ENCODE assay signal across 29 mouse cellular contexts in the genomic region with DNA sequence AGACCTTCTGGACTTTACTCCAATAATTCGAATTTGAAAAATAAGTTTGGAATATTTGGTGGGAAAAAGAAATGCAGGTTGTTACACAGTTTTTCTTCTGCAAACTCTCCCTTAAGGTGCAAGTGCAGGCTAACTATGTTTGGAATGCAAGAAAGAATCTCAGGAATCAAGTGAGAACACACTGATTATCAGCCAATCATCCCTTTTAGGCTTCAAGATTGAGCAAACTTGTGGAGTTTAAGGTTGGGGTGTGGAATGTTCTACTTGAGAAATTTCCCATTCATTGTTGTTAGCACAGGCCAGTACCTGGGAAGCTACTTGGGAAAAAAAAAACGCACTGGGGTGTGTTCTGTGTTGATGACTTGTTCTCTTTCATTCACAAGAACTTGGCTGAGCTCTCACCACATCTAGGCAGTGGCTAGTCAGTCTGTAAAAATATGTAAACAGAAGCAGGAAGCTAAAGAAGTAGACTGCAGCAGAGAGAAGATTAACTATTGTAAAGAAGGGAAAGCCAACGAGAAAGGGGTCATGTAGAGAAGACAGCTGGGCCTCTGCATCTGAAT. TPM values are rescaled to one million over a fixed set of nuclear protein-coding genes. Genes with fewer than 3 reads are reported as not detected.
A peak's percentile ranks its signal among the peaks of the same experiment; 100 is the strongest.
DNase-seq lines count a peak whose midpoint lies in the region; ATAC-seq and TF ChIP-seq lines count a peak whose summit lies in the region.
"Had no signal": no experiment of that assay in that cellular context is flagged by ENCODE, and none has a peak within 500 bp of the region (broad histone marks: within the 10 kb centered on the region; RNA-seq: fewer than 3 reads in every experiment).

No protein-coding gene starts in this region.

- H3K36me3 ChIP-seq in stomach, embryonic 16.5 days (ENCODE audit: control insufficient read depth, insufficient read depth, low read length) = no peaks in the 10 kb centered on the region
- H3K36me3 ChIP-seq in stomach, postnatal 0 days (ENCODE audit: control insufficient read depth, insufficient read depth, low read length) = no peaks in the 10 kb centered on the region
- no peaks in the 10 kb centered on the region for H3K36me3 ChIP-seq in midbrain, embryonic 11.5 days (ENCODE audit: control insufficient read depth, insufficient read depth, low read length)
- H3K36me3 ChIP-seq: forebrain, embryonic 10.5 days; heart, embryonic 10.5 days; hindbrain, embryonic 15.5 days; limb, embryonic 10.5 days; liver, embryonic 15.5 days had no signal

- no peak overlapping the region for H3K4me2 ChIP-seq in stomach, embryonic 16.5 days (ENCODE audit: low read depth, low read length)
- H3K4me2 ChIP-seq in stomach, postnatal 0 days (replicated peaks; ENCODE audit: low read depth) = no peak overlapping the region
- no peak overlapping the region for H3K4me2 ChIP-seq in midbrain, embryonic 11.5 days
- H3K4me2 ChIP-seq: hindbrain, embryonic 15.5 days; liver, embryonic 15.5 days had no signal

- no peak for TF ChIP-seq EP300 in stomach, postnatal 0 days (optimal IDR thresholded peaks at IDR 0.05)

- no peak for DNase-seq in frontal cortex, adult 2 months (ENCODE audit: extremely low spot score in 1 of 2, low spot score in 1 of 2)
- DNase-seq in stomach, postnatal 0 days (ENCODE audit: low spot score) = no peak
- DNase-seq in lung, postnatal 10 days = peak; percentile 18
- DNase-seq in midbrain, embryonic 11.5 days (ENCODE audit: low spot score, missing footprints) = no peak
- DNase-seq in spleen, adult 18-20 months = no peak
- DNase-seq: adrenal gland, postnatal 14 days; cerebellum, adult 8-10 months; cerebellum, postnatal 36 days; gastrocnemius, postnatal 25 days; kidney, adult 8-10 months; kidney, postnatal 25 days; liver; midbrain, embryonic 14.5 days; retina, postnatal 1 day; right cerebral cortex, postnatal 25 days; thymus, postnatal 36 days had no signal

- no peaks in the 10 kb centered on the region for H3K9me3 ChIP-seq in stomach, embryonic 16.5 days (replicated peaks; ENCODE audit: control insufficient read depth, low read length)
- H3K9me3 ChIP-seq in stomach, postnatal 0 days (ENCODE audit: control insufficient read depth, low read length) = no peaks in the 10 kb centered on the region
- H3K9me3 ChIP-seq in midbrain, embryonic 11.5 days (ENCODE audit: control insufficient read depth, low read length) = no peaks in the 10 kb centered on the region
- H3K9me3 ChIP-seq: forebrain, embryonic 10.5 days; heart, embryonic 10.5 days; hindbrain, embryonic 15.5 days; limb, embryonic 10.5 days; liver, embryonic 15.5 days had no signal

- WGBS in stomach, embryonic 16.5 days = 21% methylated on average over 3 of the region's 3 CpGs
- WGBS in stomach, postnatal 0 days = 20% methylated on average over 3 of the region's 3 CpGs
- 46% methylated on average over 3 of the region's 3 CpGs for WGBS in midbrain, embryonic 11.5 days

- H3K9ac ChIP-seq in stomach, embryonic 16.5 days (ENCODE audit: low read length) = no peak overlapping the region
- H3K9ac ChIP-seq in stomach, postnatal 0 days (ENCODE audit: low read length) = no peak overlapping the region
- no peak overlapping the region for H3K9ac ChIP-seq in midbrain, embryonic 11.5 days (ENCODE audit: low read length)
- H3K9ac ChIP-seq: hindbrain, embryonic 15.5 days; liver, embryonic 15.5 days had no signal

- peak overlapping the region; percentile 19; the same call in 1 of the 2 replicates for H3K27ac ChIP-seq in stomach, embryonic 16.5 days (ENCODE audit: low read length)
- H3K27ac ChIP-seq in stomach, postnatal 0 days (replicated peaks) = no peak overlapping the region
- no peak overlapping the region for H3K27ac ChIP-seq in midbrain, embryonic 11.5 days (ENCODE audit: low read depth, low read length)
- H3K27ac ChIP-seq: forebrain, embryonic 10.5 days; heart, embryonic 10.5 days; hindbrain, embryonic 15.5 days; layer of hippocampus, adult 2 months; limb, embryonic 10.5 days; liver, embryonic 15.5 days had no signal

- H3K27me3 ChIP-seq in stomach, embryonic 16.5 days (ENCODE audit: control insufficient read depth, insufficient read depth, low read length) = no peaks in the 10 kb centered on the region
- H3K27me3 ChIP-seq in stomach, postnatal 0 days (ENCODE audit: control insufficient read depth, insufficient read depth, low read length) = no peaks in the 10 kb centered on the region
- no peaks in the 10 kb centered on the region for H3K27me3 ChIP-seq in midbrain, embryonic 11.5 days (ENCODE audit: control insufficient read depth, insufficient read depth, low read length)
- H3K27me3 ChIP-seq: hindbrain, embryonic 15.5 days; liver, embryonic 15.5 days had no signal

- peak; percentile 56 for ATAC-seq in frontal cortex, adult (ENCODE audit: low TSS enrichment)
- ATAC-seq in stomach, embryonic 16.5 days (ENCODE audit: insufficient read depth, low FRiP score) = no peak
- no peak for ATAC-seq in stomach, postnatal 0 days (ENCODE audit: low FRiP score, low TSS enrichment)
- ATAC-seq in midbrain, embryonic 11.5 days (ENCODE audit: low FRiP score) = no peak
- ATAC-seq: CD4-positive, CD25-positive, alpha-beta regulatory T cell, adult 4 months; forebrain, embryonic 16.5 days had no signal

- peaks cover 10% of the 10 kb centered on the region for H3K4me1 ChIP-seq in stomach, embryonic 16.5 days (ENCODE audit: control insufficient read depth, insufficient read depth, low read length)
- no peaks in the 10 kb centered on the region for H3K4me1 ChIP-seq in stomach, postnatal 0 days (replicated peaks; ENCODE audit: control insufficient read depth, insufficient read depth)
- no peaks in the 10 kb centered on the region for H3K4me1 ChIP-seq in midbrain, embryonic 11.5 days (ENCODE audit: control insufficient read depth, insufficient read depth, low read length)
- H3K4me1 ChIP-seq: forebrain, embryonic 10.5 days; hindbrain, embryonic 15.5 days; limb, embryonic 10.5 days; liver, embryonic 15.5 days had no signal

- TF ChIP-seq CTCF in stomach, postnatal 0 days (IDR thresholded peaks at IDR 0.05; ENCODE audit: low read depth) = no peak

- H3K4me3 ChIP-seq in stomach, embryonic 16.5 days (replicated peaks; ENCODE audit: low read length) = no peak overlapping the region
- H3K4me3 ChIP-seq in stomach, postnatal 0 days (ENCODE audit: low read depth, low read length) = no peak overlapping the region
- H3K4me3 ChIP-seq in midbrain, embryonic 11.5 days (ENCODE audit: low read depth, low read length) = no peak overlapping the region
- H3K4me3 ChIP-seq: forebrain, embryonic 10.5 days; heart, embryonic 10.5 days; hindbrain, embryonic 15.5 days; layer of hippocampus, adult 2 months; limb, embryonic 10.5 days; liver, embryonic 15.5 days had no signal

RNA-seq across cellular contexts. Expression of gene Tnfsf18, which starts 42.7 kb away (rescaled TPM):
- polyA plus RNA-seq in frontal cortex, adult 2 months (2012; rRNA removed) = 0.04 TPM in 1 of 2 replicates, not detected in the other
- polyA plus RNA-seq in stomach, embryonic 16.5 days (2015; fragmentation: Nextera tagmentation; extraction: Ambion mirVana) = 0.14 TPM in 1 of 2 replicates, not detected in the other
- not detected in 2 replicates for polyA plus RNA-seq in stomach, postnatal 0 days (2015; fragmentation: Nextera tagmentation; extraction: Ambion mirVana)
- 0.12 TPM in 1 of 2 replicates, not detected in the other for polyA plus RNA-seq in midbrain, embryonic 11.5 days (2014; fragmentation: Nextera tagmentation; extraction: Ambion mirVana)
- polyA plus RNA-seq: CD4-positive, CD25-positive, alpha-beta regulatory T cell, adult 4 months; forebrain, embryonic 10.5 days; forebrain, embryonic 16.5 days; heart, embryonic 10.5 days; heart, embryonic 16.5 days; intestine, embryonic 14.5 days; limb, embryonic 10.5 days; liver, embryonic 15.5 days; midbrain, embryonic 14.5 days; neural tube, embryonic 11.5 days had no signal

RNA-seq across cellular contexts. Expression of gene Tnfsf4, which starts 56.6 kb away (rescaled TPM):
- not detected in 2 replicates for polyA plus RNA-seq in frontal cortex, adult 2 months (2012; rRNA removed)
- polyA plus RNA-seq in stomach, embryonic 16.5 days (2015; fragmentation: Nextera tagmentation; extraction: Ambion mirVana) = 0.06 and 0.16 TPM in 2 replicates
- 0.05 and 0.24 TPM in 2 replicates for polyA plus RNA-seq in stomach, postnatal 0 days (2015; fragmentation: Nextera tagmentation; extraction: Ambion mirVana)
- 0.20 and 0.40 TPM in 2 replicates for polyA plus RNA-seq in midbrain, embryonic 11.5 days (2014; fragmentation: Nextera tagmentation; extraction: Ambion mirVana)
- polyA plus RNA-seq: forebrain, embryonic 10.5 days; forebrain, embryonic 16.5 days; heart, embryonic 10.5 days; hindbrain, embryonic 15.5 days; intestine, embryonic 14.5 days; liver, embryonic 15.5 days; midbrain, embryonic 14.5 days; neural tube, embryonic 11.5 days had no signal
